Mouse (Mus musculus): ENCODE results near the gene Ugt1a7c. TPM values are rescaled to one million over a fixed set of nuclear protein-coding genes. Genes with fewer than 3 reads are reported as not detected.
"Not testable (repeated sequence)": the region's sequence is repeated elsewhere in the genome, so short reads cannot be mapped to it uniquely, and the experiment has no call there.

The Ugt1a7c gene
- polyA plus RNA-seq, 1 experiment from 2014 or later = 10.7 TPM

DNA sequence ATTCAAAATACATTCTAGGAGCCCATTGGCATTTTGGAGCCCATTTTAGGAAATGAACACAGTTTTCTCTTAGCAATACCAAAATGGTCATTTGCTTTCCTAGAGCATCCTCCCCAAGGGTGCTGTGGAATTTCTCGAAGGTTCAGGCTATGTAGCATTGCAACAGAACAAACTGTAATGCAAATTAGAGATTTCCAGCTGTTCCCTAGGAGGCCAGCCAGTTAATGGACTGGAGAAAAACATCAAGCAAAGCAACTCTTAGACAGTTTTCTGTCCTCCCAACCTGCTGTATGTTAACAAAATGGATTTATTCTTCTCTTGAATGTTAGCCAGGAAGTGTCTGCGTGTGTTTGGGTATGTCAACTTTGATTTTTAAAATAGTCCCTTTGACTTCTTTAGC is 41.8 kb downstream of the Ugt1a7c start:
- DNase-seq (ENCODE audit: low spot score) (peak; percentile 37), ATAC-seq (replicated peaks; ENCODE audit: low FRiP score, low read depth) (no peak)
- Histone ChIP-seq H3K4me2 (ENCODE audit: low read length) (no peak overlapping the region), H3K27ac (0 out of 2 replicates have a peak overlapping the region, but pooled peaks have one; percentile 25), H3K4me1 (replicated peaks; ENCODE audit: insufficient read depth, low read length) (peaks cover 11% of the 10 kb centered on the region), H3K4me3 (replicated peaks; ENCODE audit: low read depth, low read length) (no peak overlapping the region), H3K9ac (ENCODE audit: low read depth, low read length) (no peak overlapping the region), H3K27me3 (ENCODE audit: insufficient read depth, low read length) (no peaks in the 10 kb centered on the region), H3K36me3 (ENCODE audit: insufficient read depth, low read length) (no peaks in the 10 kb centered on the region), H3K9me3 (replicated peaks; ENCODE audit: low read length) (no peaks in the 10 kb centered on the region)
- no peak for TF ChIP-seq CTCF (IDR thresholded peaks at IDR 0.05; ENCODE audit: low read depth)
- WGBS = 50% methylated on average over 2 of the region's 2 CpGs

- ATAC-seq (replicated peaks; ENCODE audit: low FRiP score, low read depth) = no peak
- H3K9ac ChIP-seq (ENCODE audit: low read depth, low read length) = no peak overlapping the region
- WGBS = 67% methylated on average over 3 of the region's 3 CpGs
- H3K4me3 ChIP-seq (replicated peaks; ENCODE audit: low read depth, low read length) = no peak overlapping the region
- H3K36me3 ChIP-seq (ENCODE audit: insufficient read depth, low read length) = no peaks in the 10 kb centered on the region
- H3K27me3 ChIP-seq (ENCODE audit: insufficient read depth, low read length) = no peaks in the 10 kb centered on the region
- no peak for TF ChIP-seq CTCF (IDR thresholded peaks at IDR 0.05; ENCODE audit: low read depth)
- no peaks in the 10 kb centered on the region for H3K9me3 ChIP-seq (replicated peaks; ENCODE audit: low read length)
- DNase-seq (ENCODE audit: low spot score) = no peak
- no peak overlapping the region for H3K27ac ChIP-seq
- H3K4me2 ChIP-seq (ENCODE audit: low read length) = no peak overlapping the region
- peaks cover 11% of the 10 kb centered on the region for H3K4me1 ChIP-seq (replicated peaks; ENCODE audit: insufficient read depth, low read length)
These were observed 42.4 kb downstream of the Ugt1a7c start for GRCm38 (mm10) chr1:88137264-88137663.

GRCm38 (mm10) chr1:88138145-88138544 is 43.3 kb downstream of the Ugt1a7c start:
- H3K9ac ChIP-seq (ENCODE audit: low read depth, low read length) = no peak overlapping the region
- no peak overlapping the region for H3K4me2 ChIP-seq (ENCODE audit: low read length)
- no peak overlapping the region for H3K4me3 ChIP-seq (replicated peaks; ENCODE audit: low read depth, low read length)
- DNase-seq (ENCODE audit: low spot score) = no peak
- no peaks in the 10 kb centered on the region for H3K36me3 ChIP-seq (ENCODE audit: insufficient read depth, low read length)
- TF ChIP-seq CTCF (IDR thresholded peaks at IDR 0.05; ENCODE audit: low read depth) = no peak
- no peak for ATAC-seq (replicated peaks; ENCODE audit: low FRiP score, low read depth)
- H3K4me1 ChIP-seq (replicated peaks; ENCODE audit: insufficient read depth, low read length) = peaks cover 11% of the 10 kb centered on the region
- 74% methylated on average over 1 of the region's 1 CpGs for WGBS
- H3K27ac ChIP-seq = no peak overlapping the region
- no peaks in the 10 kb centered on the region for H3K9me3 ChIP-seq (replicated peaks; ENCODE audit: low read length)
- no peaks in the 10 kb centered on the region for H3K27me3 ChIP-seq (ENCODE audit: insufficient read depth, low read length)

GRCm38 (mm10) chr1:88140492-88140891 is 45.6 kb downstream of the Ugt1a7c start:
- not testable (repeated sequence) for DNase-seq (ENCODE audit: low spot score); H3K27ac ChIP-seq; H3K9ac ChIP-seq (ENCODE audit: low read depth, low read length); H3K9me3 ChIP-seq (replicated peaks; ENCODE audit: low read length); H3K4me2 ChIP-seq (ENCODE audit: low read length); H3K27me3 ChIP-seq (ENCODE audit: insufficient read depth, low read length); H3K4me3 ChIP-seq (replicated peaks; ENCODE audit: low read depth, low read length); H3K36me3 ChIP-seq (ENCODE audit: insufficient read depth, low read length); H3K4me1 ChIP-seq (replicated peaks; ENCODE audit: insufficient read depth, low read length)
- ATAC-seq (replicated peaks; ENCODE audit: low FRiP score, low read depth) = peak; percentile 64
- WGBS = 43% methylated on average over 1 of the region's 1 CpGs

DNA sequence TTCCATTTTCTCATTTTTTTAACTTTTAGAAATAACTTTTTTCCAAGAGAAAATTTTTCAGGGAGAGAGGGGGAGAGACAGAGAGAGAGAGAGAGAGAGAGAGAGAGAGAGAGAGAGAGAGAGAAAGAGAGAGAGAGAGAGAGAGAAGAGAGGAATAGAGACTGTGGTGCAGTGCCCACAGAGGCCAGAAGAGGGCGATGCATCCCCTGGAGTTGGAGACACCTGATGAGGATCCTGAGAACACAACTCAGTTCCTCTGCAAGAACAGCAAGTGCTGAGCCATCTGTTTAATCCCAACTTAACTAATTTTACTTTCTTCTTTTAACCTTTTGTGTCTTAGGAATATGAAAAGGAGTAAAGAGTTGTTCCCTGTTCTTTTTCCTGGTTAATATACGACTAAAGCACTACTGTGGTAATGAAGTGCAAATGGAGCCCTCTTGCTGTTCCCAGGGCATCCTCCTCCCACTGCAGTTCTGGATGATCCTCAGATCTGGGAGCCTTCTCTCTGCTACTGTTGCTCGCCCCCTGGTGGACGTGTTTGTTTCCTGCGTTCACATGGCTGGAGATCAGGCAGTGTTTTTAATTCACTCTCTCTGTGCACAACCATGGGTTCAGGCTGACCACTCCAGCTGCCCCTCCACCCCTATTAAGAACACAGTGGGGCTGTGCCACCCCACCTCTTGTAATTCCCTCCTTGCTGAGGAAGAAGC is 49.3 kb downstream of the Ugt1a7c start:
- H3K27me3 ChIP-seq (ENCODE audit: insufficient read depth, low read length); H3K4me1 ChIP-seq (replicated peaks; ENCODE audit: insufficient read depth, low read length); H3K4me2 ChIP-seq (ENCODE audit: low read length); H3K9me3 ChIP-seq (replicated peaks; ENCODE audit: low read length); H3K9ac ChIP-seq (ENCODE audit: low read depth, low read length); H3K27ac ChIP-seq; H3K36me3 ChIP-seq (ENCODE audit: insufficient read depth, low read length); H3K4me3 ChIP-seq (replicated peaks; ENCODE audit: low read depth, low read length); DNase-seq (ENCODE audit: low spot score): not testable (repeated sequence)
- peak; percentile 75 for ATAC-seq (replicated peaks; ENCODE audit: low FRiP score, low read depth)
- peak; percentile 61 for TF ChIP-seq CTCF (IDR thresholded peaks at IDR 0.05; ENCODE audit: low read depth)
- 1% methylated on average over 5 of the region's 5 CpGs for WGBS

GRCm38 (mm10) chr1:88145278-88145677 is 50.4 kb downstream of the Ugt1a7c start:
- H3K9ac ChIP-seq (ENCODE audit: low read depth, low read length); H3K27me3 ChIP-seq (ENCODE audit: insufficient read depth, low read length); H3K27ac ChIP-seq; H3K4me3 ChIP-seq (replicated peaks; ENCODE audit: low read depth, low read length); H3K4me2 ChIP-seq (ENCODE audit: low read length); H3K36me3 ChIP-seq (ENCODE audit: insufficient read depth, low read length); H3K9me3 ChIP-seq (replicated peaks; ENCODE audit: low read length); DNase-seq (ENCODE audit: low spot score); ATAC-seq (replicated peaks; ENCODE audit: low FRiP score, low read depth); H3K4me1 ChIP-seq (replicated peaks; ENCODE audit: insufficient read depth, low read length): not testable (repeated sequence)
- WGBS = 63% methylated on average over 2 of the region's 2 CpGs
- peak; percentile 59 for TF ChIP-seq CTCF (IDR thresholded peaks at IDR 0.05; ENCODE audit: low read depth)

GRCm38 (mm10) chr1:88150133-88150532 is 55.3 kb downstream of the Ugt1a7c start:
- not testable (repeated sequence) for H3K9me3 ChIP-seq (replicated peaks; ENCODE audit: low read length); H3K27ac ChIP-seq; H3K4me2 ChIP-seq (ENCODE audit: low read length); H3K4me3 ChIP-seq (replicated peaks; ENCODE audit: low read depth, low read length); H3K27me3 ChIP-seq (ENCODE audit: insufficient read depth, low read length); H3K9ac ChIP-seq (ENCODE audit: low read depth, low read length); ATAC-seq (replicated peaks; ENCODE audit: low FRiP score, low read depth); H3K4me1 ChIP-seq (replicated peaks; ENCODE audit: insufficient read depth, low read length); H3K36me3 ChIP-seq (ENCODE audit: insufficient read depth, low read length)
- WGBS = 76% methylated on average over 2 of the region's 2 CpGs
- DNase-seq (ENCODE audit: low spot score) = peak; percentile 41
- TF ChIP-seq CTCF (IDR thresholded peaks at IDR 0.05; ENCODE audit: low read depth) = peak; percentile 70

All from kidney, postnatal 0 days (tissue).